Mouse (Mus musculus) megakaryocyte, embryonic 14.5 days (primary cell): ENCODE measurements around the gene Ccnl2. TPM values are rescaled to one million over a fixed set of nuclear protein-coding genes. Genes with fewer than 3 reads are reported as not detected.

ENCODE experiments used
- H3K27me3 ChIP-seq: replicated peaks from 2 replicates; pipeline ENCODE3; 2012; ENCODE audit warnings: inconsistent platforms
- H3K36me3 ChIP-seq: replicated peaks from 2 replicates; pipeline ENCODE3; 2012; ENCODE audit warnings: low read length, inconsistent platforms, mixed read lengths
- H3K4me1 ChIP-seq: 2 replicates; pipeline ENCODE4 v1.6.1; 2012; ENCODE audit warnings: inconsistent platforms
- H3K4me3 ChIP-seq: replicated peaks from 2 replicates; pipeline ENCODE3; 2012; ENCODE audit warnings: moderate library complexity, mild to moderate bottlenecking, inconsistent platforms
- H3K9me3 ChIP-seq: 2 replicates; pipeline ENCODE4 v1.6.1; 2012; ENCODE audit warnings: inconsistent platforms
- FLI1 ChIP-seq: IDR thresholded peaks from 2 replicates; pipeline ENCODE4 v1.6.1; 2012; ENCODE audit warnings: low read length, inconsistent platforms, mixed read lengths
- GATA1 ChIP-seq: IDR thresholded peaks from 3 replicates; pipeline ENCODE4 v1.6.1; 2012; ENCODE audit warnings: mixed read lengths, low read length, inconsistent platforms, borderline replicate concordance
- polyA plus RNA-seq: library from polyadenylated mRNA; stranded (reverse); fragments of >175 nt; gene quantifications from 2 replicates; pipeline ENCODE4 v1.2.3, GENCODE M21; 2012; ENCODE audit warnings: low replicate concordance; ENCODE audit not compliant: insufficient read depth

The Ccnl2 gene
- polyA plus RNA-seq, 1 experiment, result 15.4 TPM

- no peaks in the 10 kb centered on the region for H3K36me3 ChIP-seq
- peaks cover 13% of the 10 kb centered on the region for H3K27me3 ChIP-seq
- peaks cover 75% of the 10 kb centered on the region for H3K4me1 ChIP-seq
- TF ChIP-seq FLI1, result no peak
- no peak for TF ChIP-seq GATA1
- no peaks in the 10 kb centered on the region for H3K9me3 ChIP-seq
- no peak within 1 kb of the TSS for H3K4me3 ChIP-seq
These were observed 22.2 kb upstream of the Ccnl2 start, which contains the start of gene Ankrd65 for GRCm38 (mm10) chr4:155790021-155790489. Gene Ankrd65, plus strand, starts transcription at chr4:155790439.

GRCm38 (mm10) chr4:155790650-155791161 is 21.6 kb upstream of the Ccnl2 start:
- TF ChIP-seq GATA1 (no peak), FLI1 (no peak)
- H3K27me3 ChIP-seq, result peaks cover 13% of the 10 kb centered on the region
- no peaks in the 10 kb centered on the region for H3K36me3 ChIP-seq
- peaks cover 69% of the 10 kb centered on the region for H3K4me1 ChIP-seq
- no peak overlapping the region for H3K4me3 ChIP-seq
- no peaks in the 10 kb centered on the region for H3K9me3 ChIP-seq

- peaks cover 17% of the 10 kb centered on the region for H3K27me3 ChIP-seq
- peak overlapping the region; percentile 53 for H3K4me3 ChIP-seq
- peaks cover 62% of the 10 kb centered on the region for H3K4me1 ChIP-seq
- TF ChIP-seq GATA1 (no peak), FLI1 (no peak)
- no peaks in the 10 kb centered on the region for H3K9me3 ChIP-seq
- H3K36me3 ChIP-seq, result no peaks in the 10 kb centered on the region
These were observed 20.9 kb upstream of the Ccnl2 start for GRCm38 (mm10) chr4:155791240-155791933.

- H3K4me1 ChIP-seq, result peaks cover 44% of the 10 kb centered on the region
- H3K36me3 ChIP-seq, result no peaks in the 10 kb centered on the region
- TF ChIP-seq GATA1 (no peak), FLI1 (no peak)
- peaks cover 17% of the 10 kb centered on the region for H3K27me3 ChIP-seq
- no peaks in the 10 kb centered on the region for H3K9me3 ChIP-seq
- no peak overlapping the region for H3K4me3 ChIP-seq
These were observed 18.6 kb upstream of the Ccnl2 start for GRCm38 (mm10) chr4:155793730-155794129.

- TF ChIP-seq FLI1, result no peak
- no peak for TF ChIP-seq GATA1
- H3K36me3 ChIP-seq, result peaks cover 26% of the 10 kb centered on the region
- no peak overlapping the region for H3K4me3 ChIP-seq
- no peaks in the 10 kb centered on the region for H3K9me3 ChIP-seq
- H3K4me1 ChIP-seq, result peaks cover 37% of the 10 kb centered on the region
- H3K27me3 ChIP-seq, result no peaks in the 10 kb centered on the region
These were observed 10.2 kb upstream of the Ccnl2 start for GRCm38 (mm10) chr4:155802075-155802474.

- TF ChIP-seq GATA1 (no peak), FLI1 (no peak)
- H3K9me3 ChIP-seq, result no peaks in the 10 kb centered on the region
- H3K27me3 ChIP-seq, result no peaks in the 10 kb centered on the region
- H3K4me1 ChIP-seq, result peaks cover 37% of the 10 kb centered on the region
- H3K4me3 ChIP-seq, result peak within 1 kb of the TSS; percentile 98
- peaks cover 33% of the 10 kb centered on the region for H3K36me3 ChIP-seq
These were observed 9.4 kb upstream of the Ccnl2 start, which contains the start of gene Mrpl20 for GRCm38 (mm10) chr4:155802741-155803339. Gene Mrpl20, plus strand, starts transcription at chr4:155802878.

GRCm38 (mm10) chr4:155803340-155804041 is 8.8 kb upstream of the Ccnl2 start:
- Histone ChIP-seq H3K4me1 (peaks cover 41% of the 10 kb centered on the region), H3K36me3 (peaks cover 40% of the 10 kb centered on the region), H3K27me3 (no peaks in the 10 kb centered on the region), H3K9me3 (no peaks in the 10 kb centered on the region), H3K4me3 (peak overlapping the region; percentile 98)
- TF ChIP-seq GATA1 (no peak), FLI1 (peak; percentile 44; the same call in 1 of the 2 replicates)

- peaks cover 45% of the 10 kb centered on the region for H3K4me1 ChIP-seq
- TF ChIP-seq FLI1, result no peak
- H3K36me3 ChIP-seq, result peaks cover 69% of the 10 kb centered on the region
- no peak overlapping the region for H3K4me3 ChIP-seq
- H3K9me3 ChIP-seq, result no peaks in the 10 kb centered on the region
- no peaks in the 10 kb centered on the region for H3K27me3 ChIP-seq
These were observed 4.4 kb upstream of the Ccnl2 start for GRCm38 (mm10) chr4:155807841-155808240.

- H3K36me3 ChIP-seq, result peaks cover 81% of the 10 kb centered on the region
- H3K9me3 ChIP-seq, result no peaks in the 10 kb centered on the region
- H3K4me1 ChIP-seq, result peaks cover 50% of the 10 kb centered on the region
- peak overlapping the region; percentile 100 for H3K4me3 ChIP-seq
- TF ChIP-seq FLI1, result no peak
- no peak for TF ChIP-seq GATA1
- no peaks in the 10 kb centered on the region for H3K27me3 ChIP-seq
These were observed 434 bp downstream of the Ccnl2 start for GRCm38 (mm10) chr4:155812665-155813181.
